Mouse (Mus musculus) brain, embryonic 14.5 days (tissue): ENCODE results near the gene St6galnac5. TPM values are rescaled to one million over a fixed set of nuclear protein-coding genes. Genes with fewer than 3 reads are reported as not detected.

Experiments used
- DNase-seq: peaks from one replicate; pipeline ENCODE4 v3.0.0-alpha.2; 2011; ENCODE audit warnings: low read depth
- CTCF ChIP-seq: fragments of 200-500 bp; IDR thresholded peaks from 2 replicates; pipeline ENCODE4 v1.5.1; 2012; ENCODE audit warnings: inconsistent platforms, mild to moderate bottlenecking, moderate library complexity, borderline replicate concordance; ENCODE audit not compliant: insufficient read depth, insufficient read length; ENCODE audit errors: extremely low read depth
- POLR2A ChIP-seq: fragments of 200-500 bp; IDR thresholded peaks from 2 replicates; pipeline ENCODE4 v1.6.1; 2012; ENCODE audit warnings: mild to moderate bottlenecking, inconsistent platforms, borderline replicate concordance; ENCODE audit not compliant: poor library complexity, insufficient read depth, insufficient read length, severe bottlenecking; ENCODE audit errors: extremely low read depth
- polyA plus RNA-seq: library from polyadenylated mRNA; depleted of rRNA; stranded (reverse); fragments of >200 nt; gene quantifications from 2 replicates; pipeline ENCODE4 v1.2.3, GENCODE M21; 2012; rRNA removed

Gene St6galnac5
- polyA plus RNA-seq = 17.7 and 24.4 TPM in 2 replicates

DNA sequence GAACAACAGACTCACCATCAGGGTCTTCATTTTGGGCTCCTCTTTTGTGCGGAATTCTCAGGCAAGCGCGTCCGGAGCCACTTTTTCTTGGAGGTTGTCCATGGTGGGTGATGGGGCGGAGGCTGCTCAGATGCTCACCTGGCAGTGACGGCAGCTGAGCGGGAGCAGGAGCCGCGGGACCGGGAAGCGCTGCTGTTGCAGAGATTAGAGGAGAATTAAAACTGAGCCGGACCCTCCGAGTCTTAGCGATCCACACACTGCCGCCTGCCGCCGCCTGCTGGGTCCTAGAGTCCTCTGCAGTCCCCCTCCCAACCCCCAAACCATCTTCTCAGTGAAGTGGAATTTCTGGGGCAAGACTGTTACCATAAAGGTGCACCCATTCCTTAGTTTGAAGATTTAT is at the start of gene St6galnac5:
Gene St6galnac5 (minus strand): TSS at position 259 of the 400 bp plus-strand sequence.
- TF ChIP-seq CTCF (peak; percentile 40; the same call in 1 of the 2 replicates), POLR2A (no peak)
- peak; percentile 88 for DNase-seq

DNA sequence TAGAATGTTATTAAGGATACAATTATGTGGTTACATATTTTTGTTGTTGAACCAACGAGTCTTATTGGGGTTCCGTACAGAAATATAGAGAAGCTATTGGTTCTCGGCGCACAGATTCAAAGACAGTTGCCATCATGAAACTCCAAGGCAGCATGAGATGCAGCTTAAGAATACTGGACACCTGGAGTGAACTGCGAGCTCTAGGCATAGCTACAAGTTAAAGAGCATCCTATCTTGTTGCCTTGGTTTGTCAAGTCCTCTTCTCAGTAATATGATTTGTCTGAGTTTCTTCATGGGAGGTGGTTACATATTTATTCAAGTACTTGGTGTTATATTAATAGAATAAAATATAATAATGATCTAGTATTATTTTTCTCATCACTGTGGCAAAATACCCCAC is 48.7 kb upstream of the St6galnac5 start:
- TF ChIP-seq POLR2A (no peak), CTCF (no peak)

DNA sequence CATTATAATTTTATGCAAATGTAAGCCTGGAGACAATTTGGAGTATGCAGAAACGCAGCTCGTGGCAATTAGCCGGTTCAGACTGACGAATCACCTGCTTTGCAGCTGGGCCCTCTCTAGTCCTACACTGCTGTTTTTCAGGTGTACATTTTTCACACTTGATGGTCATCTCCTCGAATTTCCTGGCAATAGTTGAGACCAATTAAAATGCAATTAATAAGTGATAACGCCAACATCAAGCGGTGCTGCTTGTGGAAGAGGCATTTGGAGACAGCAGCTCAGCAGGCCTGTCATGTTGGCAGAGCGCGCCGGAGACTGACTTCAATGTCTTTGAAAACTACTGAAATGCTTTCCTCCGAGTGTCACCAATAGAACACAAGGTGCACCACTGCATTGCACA is 42.0 kb upstream of the St6galnac5 start:
- peak; percentile 52 for DNase-seq

More for the DNA sequence above, 48.7 kb upstream of the St6galnac5 start:
- no peak for DNase-seq

GRCm38 (mm10) chr3:153018051-153018450 is 36.0 kb upstream of the St6galnac5 start:
- TF ChIP-seq CTCF (no peak), POLR2A (no peak)
- DNase-seq = peak; percentile 76

More for the DNA sequence above, 42.0 kb upstream of the St6galnac5 start:
- TF ChIP-seq POLR2A = no peak
- no peak for TF ChIP-seq CTCF

GRCm38 (mm10) chr3:153016355-153016754 is 34.3 kb upstream of the St6galnac5 start:
- DNase-seq = no peak
- no peak for TF ChIP-seq CTCF

DNA sequence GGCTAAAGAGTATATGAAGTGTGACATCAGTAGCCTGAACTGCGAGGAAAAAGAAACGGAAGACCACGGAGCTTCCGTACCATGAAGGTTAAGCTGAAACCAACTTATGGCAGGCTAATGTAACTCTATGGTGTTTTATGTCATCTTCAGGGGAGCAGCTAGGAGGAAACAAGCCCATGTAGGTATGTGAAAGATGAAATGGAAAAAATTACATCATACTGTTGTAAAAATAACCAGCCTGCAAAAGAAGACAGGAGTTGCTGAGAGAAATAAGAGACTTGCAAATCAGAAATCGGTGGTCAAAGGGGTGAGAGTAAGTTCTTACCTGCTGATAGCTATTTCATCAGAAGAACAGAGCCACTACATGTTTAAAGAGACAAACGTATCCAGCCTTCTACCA is 24.8 kb upstream of the St6galnac5 start:
- TF ChIP-seq POLR2A (no peak), CTCF (no peak)
- no peak for DNase-seq

DNA sequence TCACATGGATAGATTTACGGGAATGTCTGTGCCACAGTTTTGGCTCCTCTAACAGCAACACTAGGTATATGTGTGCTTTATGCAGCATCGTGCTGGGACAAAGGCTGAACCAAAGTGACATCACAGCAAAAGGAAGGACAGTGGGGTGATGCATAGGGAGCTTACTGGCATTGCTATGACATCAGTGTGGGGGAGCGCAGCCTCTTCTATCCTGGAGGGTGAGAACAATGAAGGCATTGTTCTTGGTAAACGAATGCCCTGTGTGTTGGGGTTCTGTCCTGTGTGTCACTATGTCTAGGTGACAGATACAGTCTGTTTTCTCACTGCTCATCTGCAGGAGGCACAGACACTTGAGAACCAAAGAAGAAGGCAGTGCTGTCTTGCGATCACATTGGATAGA is 16.9 kb upstream of the St6galnac5 start:
- DNase-seq = no peak
- TF ChIP-seq POLR2A = no peak
- no peak for TF ChIP-seq CTCF

GRCm38 (mm10) chr3:152998106-152998505 is 16.1 kb upstream of the St6galnac5 start:
- no peak for TF ChIP-seq POLR2A
- TF ChIP-seq CTCF = no peak

GRCm38 (mm10) chr3:152993608-152994007 is 11.6 kb upstream of the St6galnac5 start:
- no peak for TF ChIP-seq POLR2A

More at GRCm38 (mm10) chr3:152998106-152998505, 16.1 kb upstream of the St6galnac5 start:
- DNase-seq = no peak

GRCm38 (mm10) chr3:152990787-152991186 is 8.7 kb upstream of the St6galnac5 start:
- DNase-seq = no peak
- TF ChIP-seq POLR2A (no peak), CTCF (no peak)

More at GRCm38 (mm10) chr3:152993608-152994007, 11.6 kb upstream of the St6galnac5 start:
- no peak for DNase-seq

DNA sequence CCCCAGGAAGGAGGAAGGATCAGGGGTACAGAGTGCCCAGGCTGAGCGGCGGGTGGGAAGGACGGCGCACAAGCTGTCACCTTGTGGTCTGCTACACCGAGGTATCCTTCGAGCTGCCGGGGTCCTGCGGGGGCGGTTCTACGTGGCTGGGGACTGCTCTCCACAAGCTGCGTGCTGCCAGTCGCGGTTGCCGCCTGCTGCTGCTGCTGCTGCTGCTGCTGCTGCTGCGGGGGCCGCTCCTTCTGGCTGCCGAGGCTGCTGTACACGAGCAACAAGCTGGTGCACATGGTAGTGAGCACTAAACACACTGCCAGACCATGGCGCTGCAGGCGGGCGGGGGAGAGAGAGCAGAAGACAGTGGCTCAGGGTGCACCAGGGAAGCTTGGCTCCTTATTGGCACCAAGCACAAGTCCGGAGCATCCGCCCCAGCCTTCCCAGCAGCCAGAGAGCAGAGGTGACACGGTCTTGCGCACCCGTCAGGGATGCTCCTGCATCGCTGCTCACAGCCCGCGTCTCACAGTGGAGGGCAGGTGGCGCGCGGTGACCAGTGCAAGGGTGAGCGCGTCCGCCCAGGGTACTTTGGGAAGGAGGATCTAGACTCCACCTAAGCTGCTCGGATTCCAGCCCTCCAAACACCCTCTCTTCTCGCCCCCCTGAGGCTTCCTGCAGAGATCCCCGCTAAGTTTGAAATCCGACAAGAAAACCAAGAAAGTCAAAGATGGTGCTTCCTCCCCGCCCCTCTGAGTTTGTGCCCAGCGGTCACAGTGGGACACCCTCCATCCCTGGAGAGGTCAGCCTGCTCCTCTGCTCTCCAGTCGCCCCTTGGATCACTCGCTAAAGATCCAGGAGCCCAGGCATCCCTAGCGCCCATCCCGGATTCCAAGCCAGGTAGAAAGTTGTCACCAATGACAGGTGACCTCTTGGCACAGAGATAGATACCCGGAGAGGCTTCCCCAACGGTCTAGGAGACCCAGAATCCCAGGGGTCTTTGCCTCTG is 770 bp downstream of the St6galnac5 start:
- peak; percentile 84 for DNase-seq
- 0 out of 2 replicates have a peak, but pooled peaks have one; percentile 0 for TF ChIP-seq CTCF
- no peak for TF ChIP-seq POLR2A

DNA sequence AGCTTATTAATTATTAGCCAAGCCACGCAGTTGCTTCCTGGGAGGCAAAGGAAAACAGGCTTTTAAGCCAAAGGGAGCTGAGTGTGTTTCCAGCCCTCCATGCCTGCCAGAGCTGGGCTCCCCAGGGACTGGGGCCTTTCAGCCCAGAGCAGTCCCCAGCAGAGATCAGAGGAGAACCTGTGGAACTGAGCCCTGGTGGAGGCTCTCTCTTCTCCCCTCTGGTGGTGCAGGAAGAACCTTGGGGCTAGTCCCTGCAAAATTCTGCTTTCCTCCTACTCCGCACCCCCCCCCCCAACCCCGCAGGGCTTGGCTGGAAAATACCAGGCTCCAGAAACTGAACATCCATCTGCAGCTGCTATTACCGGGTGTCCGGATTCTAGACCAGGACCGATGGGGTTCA is 1.6 kb downstream of the St6galnac5 start:
- 0 out of 2 replicates have a peak, but pooled peaks have one; percentile 8 for TF ChIP-seq CTCF
- TF ChIP-seq POLR2A = no peak
- DNase-seq = no peak
